Mouse (Mus musculus) stomach, postnatal 0 days (tissue): Measurements from ENCODE around the gene Myof.

Source experiments
- CTCF ChIP-seq: IDR thresholded peaks from 2 replicates; pipeline ENCODE4 v1.5.1; 2016; ENCODE audit warnings: antibody characterized with exemption, low read depth, mild to moderate bottlenecking, moderate library complexity
- EP300 ChIP-seq: optimal IDR thresholded peaks from 2 replicates; pipeline ENCODE3; 2016; ENCODE audit warnings: antibody characterized with exemption

DNA sequence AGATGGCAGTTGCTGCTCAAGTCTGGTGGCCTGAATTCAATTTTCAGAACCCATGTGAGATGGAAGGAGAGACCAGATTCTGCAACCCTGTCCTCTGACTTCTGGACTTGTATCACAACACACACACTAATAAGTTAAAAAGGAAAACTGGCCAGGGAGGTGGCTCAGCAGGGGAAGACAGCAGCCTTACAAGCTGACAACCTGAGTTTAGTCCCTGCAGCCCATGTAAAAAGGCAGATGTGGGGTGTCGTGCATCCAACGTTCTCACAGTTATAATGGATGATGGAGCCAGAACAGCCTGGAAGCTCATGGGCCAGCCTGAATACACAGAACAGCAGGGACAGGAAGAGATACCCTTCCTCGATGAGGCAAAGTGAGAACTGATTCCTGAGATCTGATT is 38.0 kb upstream of the Myof start:
- TF ChIP-seq EP300 (no peak), CTCF (no peak)
